Mouse (Mus musculus): ENCODE results near the gene Zfp593. TPM values are rescaled to one million over a fixed set of nuclear protein-coding genes. Genes with fewer than 3 reads are reported as not detected.
"Not testable (repeated sequence)": the region's sequence is repeated elsewhere in the genome, so short reads cannot be mapped to it uniquely, and the experiment has no call there.

The Zfp593 gene
- total RNA-seq, 2 experiments from 2014 or later = 11.6 to 12.9 TPM

DNA sequence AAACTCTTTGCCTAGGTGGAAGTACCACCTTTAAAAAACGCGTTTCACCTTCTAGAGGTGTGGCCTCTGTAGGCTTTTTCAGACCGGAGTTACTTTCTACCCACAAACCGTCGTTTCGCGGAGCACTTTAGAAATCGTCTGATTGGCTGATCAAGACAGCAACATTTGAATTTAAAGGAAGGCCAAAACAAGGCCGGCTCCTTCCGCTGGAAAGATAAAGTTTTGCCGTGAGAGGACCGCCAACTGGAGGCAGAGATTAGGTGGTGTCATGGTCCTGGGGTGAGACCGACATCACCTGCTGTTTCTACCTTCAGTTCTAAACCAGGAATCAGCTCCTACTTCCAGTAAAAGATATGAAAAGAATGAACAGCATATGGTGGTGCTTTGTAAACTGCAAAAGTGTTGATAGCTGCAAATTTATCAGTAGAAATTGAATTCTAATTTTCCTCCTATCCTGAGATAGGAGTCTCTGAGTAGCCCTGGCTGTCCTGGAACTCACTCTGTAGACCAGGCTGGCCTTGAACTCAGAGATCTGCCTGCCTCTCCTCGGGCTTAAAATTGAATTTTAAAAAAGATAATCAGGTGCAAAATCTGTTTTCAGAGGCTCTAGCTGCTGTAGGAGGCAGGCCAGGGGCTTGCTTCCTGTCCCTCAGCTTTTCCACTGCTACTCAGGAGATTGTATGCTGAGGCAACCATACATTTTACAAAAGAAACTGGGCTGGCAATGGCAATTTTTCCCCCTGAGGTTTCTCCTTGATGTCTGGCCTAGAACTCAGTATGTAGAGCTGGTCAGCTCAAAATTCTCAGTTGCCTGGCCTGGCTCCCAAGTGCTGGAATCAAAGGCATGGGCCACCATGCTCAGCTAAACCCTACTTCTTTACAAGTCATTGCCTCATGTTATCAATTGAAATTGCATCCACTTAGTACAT lies 28.3 kb upstream of the Zfp593 start:
- DNase-seq (ENCODE audit: extremely low spot score in 1 of 2, low spot score in 2 of 2) = no peak
- no peak overlapping the region for H3K27ac ChIP-seq
- intact Hi-C loops (cut with DNase I) = no loop called here
- TF ChIP-seq CTCF (IDR thresholded peaks at IDR 0.05) = no peak
- no peak overlapping the region for H3K4me3 ChIP-seq

DNA sequence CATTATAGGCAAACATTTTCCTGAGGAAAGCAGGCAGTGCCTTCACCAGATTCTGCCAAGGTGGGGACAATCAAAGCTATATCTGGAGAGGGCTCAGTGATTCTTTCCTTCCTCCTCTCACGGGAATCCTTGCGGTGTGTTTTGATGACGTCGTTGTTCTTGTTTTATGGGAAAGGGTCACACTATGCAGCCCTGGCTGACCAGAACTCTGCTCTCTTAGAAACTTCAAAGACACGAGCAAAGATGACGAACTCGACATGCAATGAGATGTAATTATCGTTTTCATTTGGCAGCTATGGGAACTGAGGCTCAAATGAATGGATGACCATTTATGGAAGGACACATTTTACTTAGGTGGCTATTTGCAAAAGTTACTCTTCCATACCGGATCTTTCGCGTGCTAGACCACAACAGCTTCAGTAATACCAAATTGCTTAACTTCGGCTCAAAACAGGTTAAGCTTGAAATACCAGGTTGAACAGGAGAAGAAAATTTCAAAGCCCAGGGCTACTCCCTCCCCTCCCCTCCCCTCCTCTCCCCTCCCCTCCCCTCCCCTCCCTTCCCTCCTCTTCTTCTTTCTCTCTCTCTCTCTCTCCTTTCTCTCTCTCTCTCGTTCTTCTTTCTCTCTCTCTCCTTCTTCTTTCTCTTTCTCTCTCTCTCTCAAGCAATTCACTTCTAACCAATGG lies 27.5 kb upstream of the Zfp593 start:
- TF ChIP-seq CTCF (IDR thresholded peaks at IDR 0.05) = no peak
- intact Hi-C loops (cut with DNase I) = no loop called here
- DNase-seq (ENCODE audit: extremely low spot score in 1 of 2, low spot score in 2 of 2) = no peak

DNA sequence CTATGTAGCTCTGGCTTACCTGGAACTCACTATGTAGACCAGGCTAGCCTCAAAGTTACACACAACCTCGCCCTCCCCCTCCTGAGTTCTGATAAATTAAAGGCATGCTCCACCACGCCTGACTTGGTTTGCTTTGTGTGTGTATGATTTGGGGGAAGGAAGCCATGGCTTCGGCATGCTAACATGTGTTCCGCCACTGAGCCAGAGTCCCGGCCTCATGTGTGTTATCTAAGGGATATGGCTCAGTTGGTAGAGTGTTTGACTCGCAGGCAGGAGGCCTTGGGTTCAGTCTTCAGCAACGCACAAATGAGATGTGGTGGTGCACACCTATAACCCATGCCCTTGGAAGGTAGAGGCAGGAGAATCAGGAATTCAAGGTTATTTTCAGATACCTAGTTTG lies 26.6 kb upstream of the Zfp593 start:
- Histone ChIP-seq H3K27ac (no peak overlapping the region), H3K4me3 (no peak overlapping the region)
- intact Hi-C loops (cut with DNase I) = no loop called here
- DNase-seq (ENCODE audit: extremely low spot score in 1 of 2, low spot score in 2 of 2) = no peak
- no peak for TF ChIP-seq CTCF (IDR thresholded peaks at IDR 0.05)

More for the DNA sequence above, 27.5 kb upstream of the Zfp593 start:
- H3K4me3 ChIP-seq = no peak overlapping the region
- H3K27ac ChIP-seq = no peak overlapping the region

DNA sequence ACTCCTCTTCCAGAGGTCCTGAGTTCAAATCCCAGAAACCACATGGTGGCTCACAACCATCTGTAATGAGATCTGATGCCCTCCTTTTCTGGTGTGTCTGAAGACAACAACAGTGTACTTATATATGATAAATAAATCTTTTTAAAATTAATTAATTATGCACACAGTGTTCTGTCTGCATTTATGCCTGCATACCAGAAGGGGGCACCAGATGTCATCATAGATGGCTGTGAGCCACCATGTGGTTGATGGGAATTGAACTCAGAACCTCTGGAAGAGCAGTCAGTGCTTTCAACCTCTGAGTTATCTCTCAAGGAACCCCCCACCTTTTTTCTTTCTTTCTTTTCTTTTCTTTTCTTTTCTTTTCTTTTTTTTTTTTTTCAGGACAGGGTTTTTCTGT lies 24.2 kb upstream of the Zfp593 start:
- peak; percentile 54 for TF ChIP-seq CTCF (IDR thresholded peaks at IDR 0.05)
- intact Hi-C loops (cut with DNase I); DNase-seq (ENCODE audit: extremely low spot score in 1 of 2, low spot score in 2 of 2); H3K27ac ChIP-seq; H3K4me3 ChIP-seq: not testable (repeated sequence)

DNA sequence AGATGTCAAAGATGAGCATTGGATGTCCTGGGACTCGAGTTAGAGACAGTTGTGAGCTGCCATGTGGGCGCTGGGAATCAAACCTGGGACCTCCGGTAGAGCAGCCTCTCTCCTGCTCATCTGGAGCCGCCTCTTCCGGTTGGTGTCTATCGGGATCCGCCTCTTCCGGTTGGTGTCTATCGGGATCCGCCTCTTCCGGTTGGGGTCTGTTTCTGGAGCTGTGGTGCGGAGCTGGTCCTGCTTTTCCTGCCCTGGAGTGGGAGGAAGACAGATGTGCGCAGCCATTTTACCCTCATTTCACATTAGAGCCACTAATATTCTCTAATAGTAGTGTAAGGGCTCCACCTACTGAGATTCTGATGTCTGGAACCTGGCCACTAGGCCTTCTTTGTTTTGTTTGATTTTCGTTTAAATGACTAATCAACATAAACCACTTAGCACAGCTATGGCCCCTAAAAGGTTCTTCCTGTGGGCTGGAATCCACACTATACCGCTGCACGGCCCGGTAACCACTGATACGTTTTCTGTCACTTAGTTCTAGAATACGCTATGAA lies 22.8 kb upstream of the Zfp593 start:
- Histone ChIP-seq H3K4me3 (no peak overlapping the region), H3K27ac (no peak overlapping the region)
- TF ChIP-seq CTCF (IDR thresholded peaks at IDR 0.05) = peak; percentile 18
- DNase-seq (ENCODE audit: extremely low spot score in 1 of 2, low spot score in 2 of 2) = no peak
- intact Hi-C loops (cut with DNase I) = no loop called here

DNA sequence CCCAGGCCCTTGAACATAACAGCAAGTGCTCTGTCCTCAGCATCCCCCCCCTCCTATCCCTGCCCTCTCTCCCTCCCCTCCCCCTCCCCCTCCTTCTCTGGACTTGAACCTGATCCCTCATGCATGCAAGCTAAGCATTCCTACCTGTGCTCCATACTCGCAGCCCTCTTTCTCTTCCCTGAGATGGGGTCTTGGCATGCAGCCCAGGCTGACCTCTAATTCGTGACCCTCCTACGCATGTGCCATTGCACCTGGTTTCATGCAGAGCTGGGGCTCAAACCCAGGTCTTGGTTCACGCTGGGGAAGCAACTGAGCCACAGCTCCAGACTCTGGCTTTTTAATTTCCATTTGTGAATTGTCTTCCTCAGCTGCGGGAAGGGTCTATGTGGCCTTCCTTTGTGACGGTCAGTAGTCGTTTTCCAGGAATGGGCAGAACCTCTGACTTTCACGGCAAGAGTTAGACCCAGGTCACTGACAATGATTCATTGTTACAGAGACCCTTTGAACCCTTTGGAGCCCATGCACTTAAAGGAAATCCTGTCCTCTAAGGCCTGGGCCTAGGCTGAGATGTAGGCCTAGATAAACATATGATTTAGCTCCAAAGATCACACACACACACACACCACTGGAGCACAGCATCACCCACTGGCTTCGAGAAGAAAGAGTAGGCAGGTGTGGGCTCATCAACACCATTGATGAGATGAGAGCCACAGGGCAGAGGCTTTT lies 20.6 kb upstream of the Zfp593 start:
- intact Hi-C loops (cut with DNase I) = no loop called here
- Histone ChIP-seq H3K27ac (no peak overlapping the region), H3K4me3 (no peak overlapping the region)
- TF ChIP-seq CTCF (IDR thresholded peaks at IDR 0.05) = no peak; the same call in 1 of the 2 replicates
- no peak for DNase-seq (ENCODE audit: extremely low spot score in 1 of 2, low spot score in 2 of 2)

DNA sequence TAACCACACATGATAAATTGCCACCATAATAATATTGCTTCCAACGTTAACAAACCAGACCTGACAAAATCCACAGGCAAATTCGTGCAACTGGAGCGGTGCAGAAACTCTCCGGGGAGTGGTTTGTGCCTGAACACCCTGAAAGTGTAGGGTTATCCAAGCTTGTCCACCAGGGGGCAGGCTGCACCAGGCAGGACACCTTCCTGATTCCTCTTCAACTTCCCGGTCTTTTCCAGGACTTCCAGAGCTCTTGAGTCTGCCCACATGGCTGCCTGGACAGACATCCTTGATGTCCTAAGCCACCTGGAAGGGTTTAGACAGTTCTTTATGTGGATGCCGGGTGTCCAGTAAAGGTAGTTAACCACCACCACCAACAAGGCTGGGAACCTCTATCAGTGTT lies 17.8 kb upstream of the Zfp593 start:
- Histone ChIP-seq H3K4me3 (no peak overlapping the region), H3K27ac (no peak overlapping the region)
- intact Hi-C loops (cut with DNase I) = no loop called here
- no peak for DNase-seq (ENCODE audit: extremely low spot score in 1 of 2, low spot score in 2 of 2)
- peak; percentile 80 for TF ChIP-seq CTCF (IDR thresholded peaks at IDR 0.05)

DNA sequence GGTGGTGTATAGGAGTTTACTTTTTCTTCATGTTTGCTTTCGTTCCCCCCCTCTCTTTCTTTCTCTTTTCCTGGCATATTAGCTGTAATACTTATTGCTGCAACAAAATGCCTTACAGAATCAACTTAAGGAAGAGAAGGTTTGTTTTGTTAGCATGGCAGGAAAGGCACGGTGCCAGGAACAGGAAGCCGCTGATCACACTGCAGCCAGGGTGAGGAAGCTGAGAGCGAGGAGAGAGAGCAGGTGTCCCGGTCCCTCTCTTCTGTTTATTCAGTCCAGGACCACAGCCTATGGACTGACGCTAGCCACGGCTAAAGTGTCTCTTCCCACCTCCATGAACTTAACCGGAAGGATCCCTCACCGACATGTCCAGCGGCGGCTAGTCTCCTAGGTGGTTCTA lies 13.0 kb upstream of the Zfp593 start:
- no peak for TF ChIP-seq CTCF (IDR thresholded peaks at IDR 0.05)
- Histone ChIP-seq H3K27ac (no peak overlapping the region), H3K4me3 (no peak overlapping the region)
- intact Hi-C loops (cut with DNase I) = loop anchor here (10.0 kb wide), 1 partner anchor 226 kb away; no protein-coding TSS in a partner anchor
- no peak for DNase-seq (ENCODE audit: extremely low spot score in 1 of 2, low spot score in 2 of 2)

DNA sequence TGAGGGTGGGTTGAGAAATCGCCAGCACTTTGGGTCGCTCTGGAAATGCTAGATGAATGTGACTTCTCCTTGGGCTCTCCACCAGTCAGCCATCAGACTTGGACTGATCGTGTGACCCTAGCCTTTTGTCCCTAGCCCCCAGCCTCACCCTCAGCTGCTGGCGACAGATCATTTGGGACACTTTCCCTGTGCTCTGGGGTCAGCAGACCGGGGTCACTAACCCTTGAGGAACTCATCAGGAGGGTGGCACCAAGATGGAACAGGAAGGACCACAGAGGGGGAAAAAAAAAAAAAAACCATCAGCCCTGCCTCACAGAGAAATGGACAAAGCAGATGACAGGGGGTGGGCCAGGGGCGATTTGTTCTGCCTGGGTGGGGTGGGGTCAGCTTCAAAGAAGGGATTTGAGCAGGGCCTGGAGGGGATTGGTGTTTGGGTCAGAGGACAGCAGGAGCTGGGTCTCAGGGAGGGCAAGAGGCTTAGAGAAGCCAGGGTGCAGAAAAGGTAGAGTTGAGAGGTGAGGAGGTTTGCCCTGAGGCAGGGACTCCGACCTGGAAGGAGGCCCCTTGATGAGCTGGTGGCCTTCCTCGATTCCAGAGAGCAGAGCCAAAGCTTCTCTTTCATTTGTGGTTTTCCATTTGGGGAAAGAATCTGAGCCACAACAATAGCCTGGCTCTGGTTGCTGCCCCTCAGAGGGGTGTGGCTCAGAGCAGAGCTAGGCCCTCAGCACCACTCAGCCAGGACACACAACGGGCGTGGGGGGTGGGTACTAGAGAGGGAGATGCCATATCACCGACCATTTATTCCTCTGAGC lies 12.0 kb upstream of the Zfp593 start:
- intact Hi-C loops (cut with DNase I) = loop anchor here (10.0 kb wide), 1 partner anchor 227 kb away; no protein-coding TSS in a partner anchor
- TF ChIP-seq CTCF (IDR thresholded peaks at IDR 0.05) = no peak
- DNase-seq (ENCODE audit: extremely low spot score in 1 of 2, low spot score in 2 of 2) = no peak
- H3K4me3 ChIP-seq = no peak overlapping the region
- no peak overlapping the region for H3K27ac ChIP-seq

DNA sequence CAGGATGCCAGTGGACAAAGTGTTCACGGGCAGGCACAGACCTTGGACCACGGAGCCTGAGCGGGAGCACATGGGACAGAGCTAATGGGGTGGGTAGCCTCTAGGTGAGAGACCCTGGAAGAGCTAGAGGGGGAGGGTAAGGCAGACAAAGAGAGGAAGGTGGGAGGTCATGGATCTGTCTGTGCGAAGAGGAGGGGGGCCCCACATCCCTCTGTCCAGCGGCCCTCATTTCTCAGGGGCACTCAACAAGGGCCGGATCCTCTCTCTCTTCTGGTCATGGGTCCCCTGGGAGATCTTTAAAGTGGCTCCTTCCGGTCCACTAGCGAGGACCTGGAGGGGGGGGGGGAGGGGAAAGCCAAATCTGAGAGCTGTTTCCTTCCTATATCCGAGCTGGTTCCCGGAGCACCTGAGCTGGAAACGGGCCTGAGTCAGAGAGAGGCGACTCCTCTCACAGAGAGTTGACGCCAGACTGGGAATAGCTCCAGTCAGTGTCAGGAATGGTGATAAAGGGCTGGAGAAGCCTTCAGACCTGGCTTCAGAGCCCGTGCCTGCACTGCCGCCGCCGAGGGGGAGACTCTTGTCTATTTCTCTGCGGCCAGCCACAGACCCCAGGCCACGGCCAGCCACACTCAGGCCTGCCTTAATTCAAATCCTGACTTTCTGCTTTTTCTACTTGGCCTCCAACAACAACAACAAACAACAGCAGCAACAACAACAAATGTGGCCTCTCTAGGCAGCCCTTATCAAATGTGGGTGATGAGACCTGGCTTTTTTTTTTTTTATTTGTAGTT lies 11.2 kb upstream of the Zfp593 start:
- intact Hi-C loops (cut with DNase I) = loop anchor here (10.0 kb wide), 1 partner anchor 228 kb away; no protein-coding TSS in a partner anchor
- DNase-seq (ENCODE audit: extremely low spot score in 1 of 2, low spot score in 2 of 2) = no peak

More for the DNA sequence above, 11.2 kb upstream of the Zfp593 start:
- H3K27ac ChIP-seq = no peak overlapping the region
- H3K4me3 ChIP-seq = no peak overlapping the region
- no peak for TF ChIP-seq CTCF (IDR thresholded peaks at IDR 0.05)
